Mouse (Mus musculus) megakaryocyte-erythroid progenitor cell, adult 5-6 weeks (primary cell): ENCODE results near the gene Gm28308. TPM values are rescaled to one million over a fixed set of nuclear protein-coding genes. Genes with fewer than 3 reads are reported as not detected.

ENCODE experiments used
- ATAC-seq: replicated peaks from 2 replicates; pipeline ENCODE4 v1.8.0; 2016; ENCODE audit warnings: mild to moderate bottlenecking, inconsistent platforms; ENCODE audit not compliant: severe bottlenecking, poor library complexity, low FRiP score, low TSS enrichment
- total RNA-seq, 2 experiments: library from RNA; stranded (forward) in 1 of 2; stranded (reverse) in 1 of 2; fragments of 200-1000, 215-1000 nt in 1 of 2; fragments of >200 nt in 1 of 2; fragmentation: Nextera tagmentation in 1 of 2; gene quantifications; 2 replicates each; pipeline ENCODE4 v1.2.3; 2014 to 2017

Gm28308 gene
- total RNA-seq, 2 experiments from 2014 or later: not detected

DNA sequence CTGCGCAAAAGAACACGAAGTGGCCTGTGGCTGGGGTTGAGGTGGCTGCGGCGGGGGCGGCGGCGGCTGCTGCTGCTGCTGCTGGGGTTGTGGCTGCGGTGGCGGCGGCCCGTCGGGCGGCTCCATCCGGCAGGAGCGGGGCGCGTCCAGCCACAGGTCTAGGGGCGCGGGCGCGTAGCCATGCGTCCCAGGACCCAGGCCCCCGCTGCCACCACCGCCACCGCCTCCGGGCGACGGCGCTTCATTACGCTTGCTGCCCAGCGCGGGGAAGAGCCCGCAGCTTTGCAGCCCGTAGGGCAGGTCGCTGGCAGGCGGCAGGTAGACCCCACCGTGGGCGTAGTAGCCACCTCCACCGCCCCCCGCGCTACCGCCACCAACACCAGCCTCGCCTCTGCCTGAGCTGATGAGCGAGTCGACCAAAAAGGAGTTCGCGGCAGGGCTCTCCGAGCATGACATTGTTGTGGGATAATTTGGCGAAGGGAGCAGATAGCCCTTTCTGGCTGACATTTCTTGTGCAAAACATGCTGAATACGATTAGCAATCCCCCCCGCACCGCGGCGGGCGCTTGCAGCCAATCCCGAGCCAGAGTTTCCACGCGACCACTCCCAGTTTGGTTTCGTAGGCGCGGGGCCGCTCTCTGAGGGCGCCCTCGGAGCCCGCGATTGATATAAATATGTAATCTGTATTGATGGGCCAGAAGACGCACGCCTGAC lies 21.4 kb upstream of the Gm28308 start:
- no peak for ATAC-seq

DNA sequence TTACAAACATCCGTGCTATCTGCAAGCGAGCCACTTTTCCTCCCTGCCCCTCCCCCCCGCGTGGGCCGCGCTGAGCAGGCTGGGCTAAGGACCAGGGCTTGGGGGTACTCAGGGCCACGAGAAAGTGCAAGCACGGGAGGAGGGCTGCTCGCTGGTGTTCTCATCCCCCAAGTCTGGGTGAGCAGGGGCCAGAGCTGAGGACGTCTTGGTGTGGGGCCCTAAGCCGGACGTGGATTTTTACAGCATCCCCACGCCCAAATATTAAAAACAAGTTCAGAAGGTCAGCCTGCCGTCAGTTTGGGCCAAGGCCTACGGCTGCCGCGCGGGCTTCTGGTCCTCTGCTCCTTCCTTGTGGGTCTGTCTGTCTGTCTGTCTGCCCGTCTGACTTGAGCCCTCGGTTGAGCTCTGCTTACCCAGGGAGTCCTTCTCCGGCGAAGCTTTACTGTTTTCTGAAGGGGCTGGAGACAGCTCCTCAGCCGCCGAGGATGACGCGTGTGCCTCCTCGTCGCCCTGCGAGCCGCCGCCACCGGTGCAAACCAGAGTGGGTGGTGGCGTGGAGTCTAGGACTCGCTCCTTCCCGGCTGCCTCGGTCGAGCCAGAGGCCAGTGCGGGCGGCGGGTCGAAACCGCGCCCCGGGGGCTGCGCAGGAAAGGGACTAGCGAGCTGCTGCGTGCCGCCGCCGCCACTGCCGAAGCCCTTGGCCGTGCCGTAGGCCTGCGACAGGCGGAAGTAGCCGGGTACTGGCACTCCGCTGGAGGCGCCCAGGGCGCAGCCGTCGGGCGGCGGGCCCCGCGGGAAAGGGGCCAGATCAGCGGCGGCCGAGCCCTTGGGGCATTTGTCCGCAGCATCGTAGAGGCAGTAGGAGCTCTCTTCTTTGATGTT lies 20.6 kb upstream of the Gm28308 start:
- no peak for ATAC-seq

DNA sequence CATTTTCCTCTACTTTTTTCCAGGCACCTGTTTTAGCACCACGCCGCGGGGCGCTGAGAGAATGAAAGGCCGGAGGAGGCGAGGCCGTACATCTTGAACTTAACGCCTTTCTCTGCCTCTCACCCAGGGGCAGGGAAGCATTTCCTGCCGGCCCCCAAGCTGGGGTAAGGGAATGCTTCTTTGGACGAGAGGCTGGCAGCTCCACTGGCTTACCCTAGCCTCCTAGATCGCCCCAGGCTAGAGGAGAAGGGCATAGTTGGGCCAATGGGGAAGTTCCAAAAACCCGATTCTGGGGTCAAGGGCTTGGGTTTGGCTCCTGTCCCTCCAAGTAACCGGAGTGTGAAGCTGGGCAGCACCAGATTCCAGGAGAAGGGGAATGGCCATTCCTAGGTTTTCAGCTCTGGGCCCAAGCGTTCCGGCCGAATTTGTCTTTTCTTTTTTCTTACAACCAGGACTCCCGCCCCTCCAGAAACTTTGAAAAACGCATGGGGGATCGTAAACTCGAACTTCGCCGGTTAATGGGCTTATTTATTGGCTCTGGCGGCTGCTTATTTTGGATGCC lies 19.9 kb upstream of the Gm28308 start:
- ATAC-seq: no peak

DNA sequence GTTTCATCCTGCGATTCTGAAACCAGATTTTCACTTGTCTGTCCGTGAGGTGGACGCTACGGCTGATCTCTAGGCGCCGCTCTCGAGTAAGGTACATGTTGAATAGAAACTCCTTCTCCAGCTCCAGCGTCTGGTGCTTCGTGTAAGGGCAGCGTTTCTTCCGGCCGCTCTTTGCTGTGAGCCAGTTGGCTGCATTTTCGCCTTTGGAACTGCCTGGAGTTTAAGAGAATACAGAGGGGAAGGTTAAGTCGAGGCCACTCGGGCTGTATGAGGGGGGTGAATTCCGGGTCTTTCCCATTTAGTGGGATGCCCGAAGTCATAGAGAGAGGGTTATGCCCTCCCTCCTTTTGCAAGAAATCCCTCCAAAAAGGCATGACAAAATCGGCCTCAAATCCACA lies 19.4 kb upstream of the Gm28308 start:
- no peak for ATAC-seq

DNA sequence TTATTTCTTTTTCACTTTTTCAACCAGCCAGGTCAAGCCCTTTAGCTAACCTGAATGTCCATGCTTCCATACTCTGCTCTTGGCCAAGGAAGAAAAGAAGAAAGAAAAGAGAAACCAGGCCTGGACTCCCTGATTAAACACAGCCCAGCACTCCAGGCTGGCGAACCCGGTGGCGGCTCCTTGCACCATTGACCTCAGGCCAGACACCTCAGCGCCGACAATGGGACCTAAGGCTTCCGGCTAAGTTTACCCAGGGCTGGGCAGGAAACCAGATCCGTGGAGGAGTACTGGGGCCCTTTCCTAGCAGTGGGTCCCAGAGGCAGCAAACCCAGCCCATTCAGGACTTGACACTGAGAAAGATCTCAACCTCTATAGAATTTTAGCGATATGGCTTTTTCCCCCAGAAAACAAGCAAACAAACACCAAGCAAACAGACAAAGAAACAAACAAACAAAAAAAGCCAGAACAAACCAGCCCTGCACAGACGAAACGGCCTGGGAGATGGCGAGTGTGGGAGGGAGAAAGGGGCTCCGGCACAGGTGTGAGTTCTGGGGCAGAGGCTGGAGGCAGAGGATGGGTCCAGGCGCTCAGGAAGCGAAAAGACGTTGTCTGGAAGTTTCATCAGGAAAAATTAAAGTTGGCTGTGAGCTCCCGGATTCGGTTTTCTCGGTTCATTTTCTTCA lies 18.9 kb upstream of the Gm28308 start:
- ATAC-seq: no peak

DNA sequence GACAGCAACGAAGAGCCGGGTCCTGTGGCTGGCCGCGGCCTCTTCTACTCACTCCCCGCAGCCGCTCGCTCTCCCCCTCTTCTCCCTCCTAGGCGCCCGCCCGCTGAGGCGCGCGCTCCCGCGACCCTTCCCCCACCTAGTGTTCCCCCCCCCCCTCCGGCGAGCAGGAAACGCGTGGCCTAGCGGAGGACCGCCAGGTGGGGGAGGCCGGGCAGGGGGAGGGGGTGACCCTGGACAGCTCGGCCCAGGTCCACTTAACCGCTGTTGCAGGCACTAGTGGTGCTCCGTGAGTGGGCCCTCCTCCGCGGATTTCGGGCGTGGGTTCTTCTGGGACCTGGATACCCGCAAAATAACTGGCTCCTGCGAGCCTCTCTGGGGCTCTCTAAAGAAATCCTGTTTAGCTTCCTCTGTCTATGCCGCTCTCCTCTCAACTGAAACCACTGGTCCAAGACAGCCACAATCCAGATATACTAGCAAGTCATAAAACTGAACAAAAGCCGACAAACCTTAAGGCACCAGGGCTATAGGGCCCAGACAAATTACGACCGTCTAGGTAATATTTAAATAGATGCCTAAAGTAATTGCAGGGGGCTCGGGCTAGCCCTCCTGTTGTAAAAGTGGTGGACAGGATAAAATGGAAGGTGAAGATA lies 17.5 kb upstream of the Gm28308 start, which contains the start of gene Hoxa9:
TSS of gene Hoxa9 (minus strand) at position 574 of the 650 bp plus-strand sequence.
- ATAC-seq: no peak

DNA sequence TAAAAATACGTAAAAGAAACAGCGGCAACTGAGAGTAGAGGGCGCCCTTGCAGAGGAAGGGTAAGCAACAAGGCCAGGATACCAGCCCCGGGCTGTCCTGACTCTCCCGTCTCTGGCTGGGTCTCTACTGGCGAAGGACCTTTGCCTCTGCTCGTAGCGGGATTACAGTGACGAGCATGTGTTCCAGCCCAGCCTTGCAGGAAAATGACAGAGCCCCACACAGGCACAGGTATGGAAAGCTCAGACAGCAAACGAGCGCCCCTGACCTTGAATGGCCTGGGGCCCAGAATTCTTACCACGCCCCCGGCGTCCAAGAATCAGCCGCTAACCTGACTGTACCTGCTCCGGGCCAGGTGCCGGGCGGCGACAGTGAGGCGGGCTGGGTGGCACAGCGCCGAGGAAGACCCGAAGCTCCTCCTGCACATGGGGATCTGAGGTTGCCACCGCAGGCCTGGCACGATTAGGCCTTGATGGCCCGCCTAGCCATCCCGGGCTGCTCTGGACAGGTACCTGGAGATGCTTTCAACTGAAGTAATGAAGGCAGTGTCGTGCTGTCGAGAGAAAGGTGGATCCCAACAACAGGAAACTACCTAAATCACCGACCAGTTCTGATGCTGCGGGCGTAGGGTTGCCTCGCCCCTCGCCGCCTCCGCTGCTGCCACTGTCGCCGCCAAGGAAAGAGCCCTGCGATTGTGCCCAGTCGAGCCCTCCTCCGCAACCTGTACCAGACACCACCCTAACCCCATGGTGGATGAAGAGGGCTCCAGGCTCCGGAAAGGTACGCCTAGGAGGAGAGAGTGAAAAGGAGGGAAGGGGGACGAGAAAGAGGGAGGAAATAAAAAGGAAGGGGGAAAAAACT lies 16.6 kb upstream of the Gm28308 start:
- no peak for ATAC-seq

DNA sequence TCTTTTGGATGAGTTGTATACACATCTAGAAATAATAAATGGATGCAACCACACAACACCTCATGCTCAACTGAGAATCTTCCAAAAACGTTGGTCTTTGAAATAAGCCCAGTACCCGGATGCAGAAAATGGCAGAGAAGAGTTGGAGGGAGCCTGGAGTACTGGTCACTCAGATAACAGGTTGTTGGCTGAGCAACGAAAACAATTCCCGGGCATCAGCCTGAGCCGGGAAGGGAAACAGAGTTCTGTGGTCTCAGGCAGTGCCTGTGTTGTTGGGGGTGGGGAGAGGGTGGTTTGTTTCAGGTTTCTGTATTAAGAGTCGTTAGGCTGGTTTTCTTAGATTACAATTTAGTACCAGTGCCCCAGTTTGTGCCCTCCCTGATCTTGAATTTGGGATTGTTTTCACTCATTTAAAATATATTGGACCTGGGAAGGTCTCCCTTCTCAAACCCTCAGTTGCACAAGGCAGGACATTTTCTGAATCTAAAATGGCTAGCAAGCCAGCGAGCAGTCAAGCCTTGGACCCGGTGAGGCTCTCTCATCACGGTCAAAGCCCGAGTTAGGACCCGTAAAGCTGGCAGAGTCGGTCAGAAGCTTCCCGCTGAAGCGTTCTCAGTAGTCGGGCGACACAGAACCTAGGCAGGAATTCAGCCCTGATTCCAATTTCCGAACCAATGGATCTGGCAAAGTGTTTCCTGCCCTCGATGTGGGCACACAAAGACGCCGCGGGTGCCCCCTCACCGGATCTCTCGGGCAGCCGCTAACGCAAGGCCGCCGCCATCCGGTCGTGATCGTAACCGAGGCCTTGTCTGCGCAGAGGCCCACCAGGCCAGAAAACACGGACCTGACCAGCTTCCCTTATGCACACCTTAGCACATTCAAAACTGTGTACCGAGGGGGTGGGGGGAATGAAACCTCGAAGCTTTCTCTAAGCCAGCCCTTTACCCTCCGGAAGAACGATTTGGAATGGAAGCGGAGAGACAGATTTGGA lies 15.6 kb upstream of the Gm28308 start:
- 0 out of 2 replicates have a peak, but pooled peaks have one; percentile 5 for ATAC-seq

DNA sequence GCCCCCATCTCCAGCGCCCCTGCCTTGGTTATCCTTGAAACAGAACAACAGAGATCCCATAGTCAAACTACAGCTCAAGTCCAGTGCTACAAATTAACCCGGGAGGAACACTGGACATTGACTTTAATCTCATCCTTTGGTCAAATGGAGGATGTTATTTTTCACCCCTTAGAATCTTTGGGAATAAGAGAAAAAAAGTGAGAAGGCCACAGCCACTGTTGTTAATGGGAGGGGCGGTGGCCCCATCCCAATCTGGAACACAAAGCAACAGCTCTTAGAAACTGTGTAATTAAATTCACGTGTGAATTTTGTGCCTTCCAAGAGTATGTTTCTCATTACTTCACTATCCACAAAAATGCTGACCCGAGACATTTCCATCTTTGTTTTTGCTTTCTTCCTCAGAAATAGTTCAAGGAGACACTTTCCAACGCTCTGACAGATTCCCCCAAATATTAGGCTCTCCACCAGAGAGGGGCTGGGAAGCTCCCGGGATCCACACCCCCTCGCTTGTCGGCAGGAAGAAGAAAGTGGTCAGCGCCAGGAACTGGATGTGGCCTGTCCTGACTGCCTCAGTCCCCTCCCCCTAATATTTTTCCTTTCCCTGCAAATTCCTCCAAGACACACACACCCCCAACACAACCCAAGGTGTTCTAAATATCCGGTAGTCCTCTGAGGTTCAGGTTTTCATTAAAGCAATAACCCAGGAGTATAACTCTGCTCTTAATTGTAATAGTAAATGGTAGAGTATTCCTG lies 14.5 kb upstream of the Gm28308 start:
- ATAC-seq: no peak

DNA sequence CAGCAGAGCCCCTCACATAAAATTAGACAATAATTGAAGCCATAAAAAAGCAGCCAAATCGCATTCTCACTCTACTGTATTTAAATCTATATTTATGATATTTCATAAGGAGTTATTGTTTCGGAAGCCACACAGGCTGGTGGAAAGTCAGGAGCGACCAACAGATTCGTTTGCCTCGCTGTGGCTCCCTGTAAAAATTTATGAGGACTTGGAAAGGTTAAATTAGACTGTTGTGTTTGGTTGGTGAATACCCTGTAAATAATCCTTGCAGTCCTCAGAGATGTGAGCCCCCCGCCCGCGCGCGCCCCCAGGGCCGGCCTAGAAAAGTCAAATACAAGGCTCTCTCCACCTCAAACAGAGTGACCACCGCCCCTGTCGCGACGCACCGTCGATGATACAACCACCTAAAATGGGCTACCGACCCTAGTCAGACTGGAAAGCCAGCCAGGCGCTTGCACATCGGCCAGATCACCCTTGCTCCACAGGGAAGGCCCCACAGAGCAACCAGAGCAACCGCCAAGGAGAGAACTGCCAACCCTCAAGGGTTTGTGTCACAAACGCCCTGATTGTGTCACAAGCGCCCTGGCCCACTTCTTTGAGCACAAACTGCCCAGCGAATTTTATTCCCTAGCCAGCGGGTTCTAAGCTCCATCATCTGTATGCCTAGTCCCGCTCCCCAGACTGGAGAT lies 13.6 kb upstream of the Gm28308 start:
- ATAC-seq: no peak

DNA sequence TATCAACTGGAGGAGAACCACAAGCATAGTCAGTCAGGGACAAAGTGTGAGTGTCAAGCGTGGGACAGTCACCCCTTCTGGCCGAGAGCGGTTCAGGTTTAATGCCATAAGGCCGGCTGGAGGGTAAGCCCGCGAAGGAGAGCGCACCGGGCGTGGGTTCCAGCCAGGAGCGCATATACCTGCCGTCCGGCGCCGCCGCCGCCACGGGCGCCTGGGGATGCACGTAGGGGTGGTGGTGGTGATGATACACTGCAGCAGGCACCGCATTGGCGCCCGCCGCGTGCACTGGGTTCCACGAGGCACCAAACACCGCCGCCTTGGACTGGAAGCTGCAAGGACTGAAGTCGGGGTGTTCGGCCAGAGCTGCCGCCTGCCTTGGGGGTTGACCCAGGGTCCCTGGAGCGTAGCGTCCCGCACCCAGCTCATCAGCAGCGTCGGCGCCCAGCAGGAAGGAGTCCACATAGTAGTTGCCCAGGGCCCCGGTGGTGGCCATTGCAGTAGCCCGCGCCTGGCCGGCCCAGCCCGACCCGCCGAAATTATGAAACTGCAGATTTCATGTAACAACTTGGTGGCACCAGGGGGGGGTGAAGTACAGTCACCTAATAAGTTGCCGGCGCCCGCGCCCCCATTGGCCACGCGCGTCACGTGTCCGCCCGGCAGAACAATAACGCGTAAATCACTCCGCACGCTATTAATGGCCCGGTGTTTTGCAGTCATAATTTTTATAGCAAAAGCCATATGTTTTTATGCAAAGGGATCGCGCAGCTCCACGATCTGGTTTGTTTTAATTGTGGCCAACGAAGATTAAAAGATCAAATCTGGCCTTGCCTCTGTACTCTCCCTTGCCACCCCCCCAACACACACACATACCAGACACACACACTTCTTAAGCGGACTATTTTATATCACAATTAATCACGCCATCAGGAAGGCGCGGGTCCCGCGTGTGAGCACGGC lies 12.8 kb upstream of the Gm28308 start:
- ATAC-seq: peak; percentile 57

DNA sequence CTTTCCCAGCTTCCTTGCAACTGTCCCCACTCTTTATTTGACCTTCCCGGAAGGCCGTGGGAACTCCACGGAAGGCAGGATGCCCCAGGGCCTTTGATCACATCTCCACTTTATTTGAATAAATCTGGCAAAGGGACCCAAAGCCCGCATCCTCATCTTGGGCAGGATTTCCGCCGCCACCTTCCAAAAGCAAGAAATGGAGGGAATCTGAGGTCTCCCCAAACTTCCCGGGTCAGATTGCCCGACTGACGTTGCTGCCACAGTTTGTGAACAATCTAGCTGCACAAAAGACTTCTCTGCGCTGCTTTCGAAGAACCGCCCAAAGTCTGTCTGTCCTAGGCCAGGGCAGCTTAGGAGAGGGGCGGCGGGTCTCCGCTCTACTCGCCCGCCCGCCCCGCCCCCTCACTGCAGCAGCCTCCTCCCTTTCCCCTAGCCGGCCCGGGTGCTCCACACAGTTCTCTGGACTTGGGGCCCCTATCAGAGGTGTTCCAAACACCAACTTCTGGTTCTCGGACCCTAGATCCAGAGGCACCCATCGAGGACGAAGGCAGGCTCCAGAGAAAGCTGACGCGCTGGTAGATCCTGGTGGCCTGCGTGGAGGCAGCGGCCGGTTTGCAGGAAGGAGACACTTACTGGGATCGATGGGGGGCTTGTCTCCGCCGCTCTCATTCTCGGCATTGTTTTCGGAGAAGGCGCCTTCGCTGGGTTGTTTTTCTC lies 11.9 kb upstream of the Gm28308 start:
- no peak for ATAC-seq

DNA sequence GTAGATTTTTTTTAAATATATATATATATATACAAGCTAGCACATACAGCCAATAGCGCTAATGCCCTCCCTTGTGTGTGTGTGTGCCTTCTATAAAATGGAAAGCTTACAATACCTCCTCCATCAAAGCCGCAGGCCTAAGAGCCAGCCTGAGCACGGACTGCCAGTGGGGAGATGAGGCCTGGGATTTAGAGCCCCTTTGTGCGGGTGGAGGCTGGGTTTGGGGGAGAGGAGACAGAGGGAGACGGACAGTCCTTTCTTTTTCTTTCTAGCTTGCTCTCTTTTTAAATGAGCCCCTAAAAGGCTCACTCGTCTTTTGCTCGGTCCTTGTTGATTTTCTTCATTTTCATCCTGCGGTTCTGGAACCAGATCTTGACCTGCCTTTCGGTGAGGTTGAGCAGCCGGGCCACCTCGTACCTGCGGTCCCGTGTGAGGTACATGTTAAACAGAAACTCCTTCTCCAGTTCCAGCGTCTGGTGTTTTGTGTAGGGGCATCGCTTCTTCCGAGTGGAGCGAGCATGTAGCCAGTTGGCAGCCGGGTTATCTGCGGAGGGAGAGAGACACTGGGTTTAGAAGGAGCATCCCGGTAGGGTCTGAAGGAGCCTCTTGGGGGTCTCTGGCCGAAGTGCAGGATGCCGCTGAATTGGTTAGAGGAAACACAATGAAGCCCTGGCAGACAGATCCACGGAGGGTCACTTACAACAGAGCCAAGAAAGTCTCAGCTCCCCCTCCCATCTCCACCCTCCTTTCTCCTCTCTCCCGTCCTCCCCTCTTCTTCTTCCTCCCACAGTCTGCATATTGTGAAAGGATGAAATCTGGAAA lies 11.0 kb upstream of the Gm28308 start:
- no peak for ATAC-seq

DNA sequence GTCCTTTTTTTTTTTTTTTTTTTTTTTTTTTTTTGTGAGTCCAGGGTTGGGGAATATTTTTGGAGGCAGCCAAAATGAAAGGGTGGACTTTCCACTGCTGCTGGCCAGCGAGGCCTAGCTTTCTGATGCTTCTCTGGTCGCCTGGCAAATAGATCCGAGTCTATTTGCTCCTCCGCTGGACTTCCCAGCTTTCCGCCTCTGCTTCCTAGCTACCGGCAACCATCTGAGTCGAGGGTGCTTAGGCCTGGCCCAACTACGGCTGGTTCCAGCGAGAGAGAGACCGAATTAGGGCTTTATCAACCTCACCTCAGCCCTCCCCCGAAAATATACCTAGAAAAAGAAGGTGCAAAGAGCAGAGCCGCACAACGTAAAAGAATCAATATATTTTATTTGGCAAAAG lies 9.6 kb upstream of the Gm28308 start:
- ATAC-seq: no peak
